Mouse (Mus musculus) forebrain, embryonic 12.5 days (tissue): ENCODE measurements around the gene Grin3b. TPM values are rescaled to one million over a fixed set of nuclear protein-coding genes. Genes with fewer than 3 reads are reported as not detected.
"Not testable (repeated sequence)": the region's sequence is repeated elsewhere in the genome, so short reads cannot be mapped to it uniquely, and the experiment has no call there.

Source experiments
- ATAC-seq: fragments of 200-750 bp; cut with Nextera tagmentation; 2 replicates; pipeline ENCODE4 v1.8.0; 2017; ENCODE audit warnings: moderate TSS enrichment; ENCODE audit not compliant: low FRiP score
- H3K27ac ChIP-seq: fragments of 300-500 bp; sonication (generic); 2 replicates; pipeline ENCODE4 v1.5.1; 2016; ENCODE audit warnings: mild to moderate bottlenecking
- H3K27me3 ChIP-seq: fragments of 300-500 bp; sonication (generic); 2 replicates; pipeline ENCODE4 v1.6.1; 2016; ENCODE audit warnings: mild to moderate bottlenecking
- H3K36me3 ChIP-seq: fragments of 300-500 bp; sonication (generic); replicated peaks from 2 replicates; pipeline ENCODE4 v1.6.1; 2016; ENCODE audit warnings: mild to moderate bottlenecking
- H3K4me1 ChIP-seq: fragments of 300-500 bp; sonication (generic); 2 replicates; pipeline ENCODE4 v1.6.1; 2016
- H3K4me2 ChIP-seq: fragments of 300-500 bp; sonication (generic); 2 replicates; pipeline ENCODE4 v1.6.1; 2016; ENCODE audit warnings: mild to moderate bottlenecking, moderate library complexity
- H3K4me3 ChIP-seq: fragments of 300-500 bp; sonication (generic); replicated peaks from 2 replicates; pipeline ENCODE4 v1.5.1; 2016; ENCODE audit warnings: mild to moderate bottlenecking
- H3K9ac ChIP-seq: fragments of 300-500 bp; sonication (generic); 2 replicates; pipeline ENCODE4 v1.6.1; 2016; ENCODE audit warnings: mild to moderate bottlenecking
- H3K9me3 ChIP-seq: fragments of 300-500 bp; sonication (generic); 2 replicates; pipeline ENCODE4 v1.6.1; 2016
- WGBS: fragments of 180-500 bp; shearing (Covaris S2); methylation state at CpG from one replicate; pipeline ENCODE4 v1.1.7; 2016; 5-methylcytosine and 5-hydroxymethylcytosine counted together
- polyA plus RNA-seq: library from polyadenylated mRNA; unstranded; fragments of >200 nt; fragmentation: Nextera tagmentation; extraction: Ambion mirVana; gene quantifications from 2 replicates; pipeline ENCODE4 v1.2.1, GENCODE M21; 2016

The Grin3b gene
- polyA plus RNA-seq, 1 experiment from 2014 or later = 0.46 TPM

GRCm38 (mm10) chr10:79959412-79959811 lies 11.1 kb upstream of the Grin3b start:
- H3K9me3 ChIP-seq, H3K27ac ChIP-seq, ATAC-seq, H3K9ac ChIP-seq, H3K27me3 ChIP-seq: not testable (repeated sequence)
- H3K4me2 ChIP-seq = peak overlapping the region; percentile 80
- H3K36me3 ChIP-seq = peaks cover 30% of the 10 kb centered on the region
- WGBS = 40% methylated on average over 10 of the region's 10 CpGs
- H3K4me3 ChIP-seq = peak overlapping the region; percentile 89
- H3K4me1 ChIP-seq = peaks cover 16% of the 10 kb centered on the region

GRCm38 (mm10) chr10:79959847-79960601 lies 10.5 kb upstream of the Grin3b start, which contains the start of gene Wdr18:
Gene Wdr18, plus strand, starts transcription at chr10:79960152.
- no peaks in the 10 kb centered on the region for H3K9me3 ChIP-seq
- peak within 1 kb of the TSS; percentile 89 for H3K4me3 ChIP-seq
- peak within 1 kb of the TSS; percentile 81 for H3K9ac ChIP-seq
- peak; percentile 95 for ATAC-seq
- under 1% methylated on average over 61 of the region's 61 CpGs for WGBS
- peak within 1 kb of the TSS; percentile 38 for H3K27ac ChIP-seq
- peak within 1 kb of the TSS; percentile 80 for H3K4me2 ChIP-seq
- H3K27me3 ChIP-seq = peaks cover 5% of the 10 kb centered on the region; the same call in 1 of the 2 replicates
- peaks cover 36% of the 10 kb centered on the region for H3K36me3 ChIP-seq
- peaks cover 16% of the 10 kb centered on the region for H3K4me1 ChIP-seq

GRCm38 (mm10) chr10:79960671-79961294 lies 9.7 kb upstream of the Grin3b start:
- Histone ChIP-seq H3K9me3 (no peaks in the 10 kb centered on the region), H3K4me3 (peak overlapping the region; percentile 89), H3K9ac (peak overlapping the region; percentile 81), H3K4me1 (peaks cover 16% of the 10 kb centered on the region), H3K27ac (no peak overlapping the region), H3K4me2 (peak overlapping the region; percentile 80), H3K36me3 (peaks cover 44% of the 10 kb centered on the region), H3K27me3 (peaks cover 5% of the 10 kb centered on the region; the same call in 1 of the 2 replicates)
- ATAC-seq = no peak
- WGBS = 15% methylated on average over 10 of the region's 10 CpGs

GRCm38 (mm10) chr10:79964727-79965126 lies 5.8 kb upstream of the Grin3b start:
- peaks cover 72% of the 10 kb centered on the region for H3K36me3 ChIP-seq
- 96% methylated on average over 7 of the region's 7 CpGs for WGBS
- no peak for ATAC-seq

GRCm38 (mm10) chr10:79965325-79965724 lies 5.2 kb upstream of the Grin3b start:
- Histone ChIP-seq H3K27ac (no peak overlapping the region), H3K9ac (no peak overlapping the region), H3K4me3 (no peak overlapping the region; the same call in 1 of the 2 replicates), H3K27me3 (peaks cover 17% of the 10 kb centered on the region), H3K36me3 (peaks cover 72% of the 10 kb centered on the region), H3K9me3 (no peaks in the 10 kb centered on the region), H3K4me2 (no peak overlapping the region), H3K4me1 (peaks cover 10% of the 10 kb centered on the region)
- no peak for ATAC-seq
- 87% methylated on average over 5 of the region's 5 CpGs for WGBS

More at GRCm38 (mm10) chr10:79964727-79965126, 5.8 kb upstream of the Grin3b start:
- no peaks in the 10 kb centered on the region for H3K9me3 ChIP-seq
- peaks cover 10% of the 10 kb centered on the region for H3K4me1 ChIP-seq
- no peak overlapping the region for H3K27ac ChIP-seq
- no peak overlapping the region for H3K9ac ChIP-seq
- H3K27me3 ChIP-seq = peaks cover 11% of the 10 kb centered on the region
- H3K4me3 ChIP-seq = no peak overlapping the region
- H3K4me2 ChIP-seq = no peak overlapping the region

- 90% methylated on average over 5 of the region's 5 CpGs for WGBS
- H3K36me3 ChIP-seq = peaks cover 66% of the 10 kb centered on the region
- no peak overlapping the region for H3K9ac ChIP-seq
- H3K27ac ChIP-seq = no peak overlapping the region
- H3K4me1 ChIP-seq = peaks cover 8% of the 10 kb centered on the region
- ATAC-seq = no peak
- H3K4me3 ChIP-seq = no peak overlapping the region
- no peak overlapping the region for H3K4me2 ChIP-seq
- no peaks in the 10 kb centered on the region for H3K9me3 ChIP-seq
- H3K27me3 ChIP-seq = peaks cover 33% of the 10 kb centered on the region
These were observed 3.6 kb upstream of the Grin3b start for GRCm38 (mm10) chr10:79966886-79967400.

- Histone ChIP-seq H3K27me3 (peaks cover 46% of the 10 kb centered on the region), H3K4me3 (no peak overlapping the region), H3K9ac (no peak overlapping the region), H3K27ac (no peak overlapping the region), H3K4me1 (peaks cover 8% of the 10 kb centered on the region), H3K36me3 (peaks cover 54% of the 10 kb centered on the region), H3K4me2 (no peak overlapping the region), H3K9me3 (no peaks in the 10 kb centered on the region)
- ATAC-seq = no peak
- WGBS = 96% methylated on average over 1 of the region's 1 CpGs
These were observed 2.3 kb upstream of the Grin3b start for GRCm38 (mm10) chr10:79968181-79968580.

- peaks cover 51% of the 10 kb centered on the region for H3K27me3 ChIP-seq
- H3K4me3 ChIP-seq = no peak overlapping the region
- no peaks in the 10 kb centered on the region for H3K9me3 ChIP-seq
- peaks cover 49% of the 10 kb centered on the region for H3K36me3 ChIP-seq
- WGBS = 7% methylated on average over 3 of the region's 3 CpGs
- H3K4me1 ChIP-seq = peaks cover 8% of the 10 kb centered on the region
- ATAC-seq = no peak
- no peak overlapping the region for H3K4me2 ChIP-seq
- no peak overlapping the region for H3K27ac ChIP-seq
- no peak overlapping the region for H3K9ac ChIP-seq
These were observed 1.4 kb upstream of the Grin3b start for GRCm38 (mm10) chr10:79969124-79969568.

GRCm38 (mm10) chr10:79971183-79971497 lies 625 bp downstream of the Grin3b start:
- WGBS = 3% methylated on average over 21 of the region's 21 CpGs
- peaks cover 51% of the 10 kb centered on the region for H3K27me3 ChIP-seq
- H3K36me3 ChIP-seq = peaks cover 43% of the 10 kb centered on the region

GRCm38 (mm10) chr10:79972831-79973230 lies 2.3 kb downstream of the Grin3b start:
- H3K9me3 ChIP-seq = no peaks in the 10 kb centered on the region
- H3K27ac ChIP-seq = no peak overlapping the region
- H3K4me3 ChIP-seq = no peak overlapping the region
- peaks cover 47% of the 10 kb centered on the region for H3K27me3 ChIP-seq
- WGBS = 65% methylated on average over 14 of the region's 14 CpGs
- H3K4me1 ChIP-seq = peaks cover 8% of the 10 kb centered on the region
- peaks cover 43% of the 10 kb centered on the region for H3K36me3 ChIP-seq
- no peak overlapping the region for H3K4me2 ChIP-seq
- no peak for ATAC-seq
- H3K9ac ChIP-seq = no peak overlapping the region

More at GRCm38 (mm10) chr10:79971183-79971497, 625 bp downstream of the Grin3b start:
- ATAC-seq = no peak
- no peak overlapping the region for H3K27ac ChIP-seq
- H3K4me1 ChIP-seq = peaks cover 8% of the 10 kb centered on the region
- H3K4me2 ChIP-seq = peak overlapping the region; percentile 57
- no peaks in the 10 kb centered on the region for H3K9me3 ChIP-seq
- peak overlapping the region; percentile 21 for H3K9ac ChIP-seq
- peak overlapping the region; percentile 37 for H3K4me3 ChIP-seq

- ATAC-seq = no peak
- peaks cover 8% of the 10 kb centered on the region for H3K4me1 ChIP-seq
- no peak overlapping the region; the same call in 1 of the 2 replicates for H3K4me3 ChIP-seq
- 91% methylated on average over 21 of the region's 21 CpGs for WGBS
- H3K36me3 ChIP-seq = peaks cover 48% of the 10 kb centered on the region
- peaks cover 47% of the 10 kb centered on the region for H3K27me3 ChIP-seq
- H3K9me3 ChIP-seq = no peaks in the 10 kb centered on the region
- no peak overlapping the region for H3K9ac ChIP-seq
- H3K4me2 ChIP-seq = no peak overlapping the region
- no peak overlapping the region for H3K27ac ChIP-seq
These were observed 3.6 kb downstream of the Grin3b start for GRCm38 (mm10) chr10:79974087-79974486.

GRCm38 (mm10) chr10:79974668-79975067 lies 4.2 kb downstream of the Grin3b start:
- peaks cover 54% of the 10 kb centered on the region for H3K36me3 ChIP-seq
- H3K4me2 ChIP-seq = no peak overlapping the region
- 89% methylated on average over 8 of the region's 8 CpGs for WGBS
- peaks cover 8% of the 10 kb centered on the region for H3K4me1 ChIP-seq
- H3K27me3 ChIP-seq = peaks cover 41% of the 10 kb centered on the region
- H3K9me3 ChIP-seq = no peaks in the 10 kb centered on the region
- no peak overlapping the region for H3K27ac ChIP-seq
- no peak for ATAC-seq
- no peak overlapping the region for H3K4me3 ChIP-seq
- H3K9ac ChIP-seq = no peak overlapping the region
